Mouse (Mus musculus) lung, adult 2 months (tissue): ENCODE measurements at regions not wholly inside any gene's neighbourhood (a gene's known extent, or its start where the extent isn't known, plus 50 kb on each side); places are given as distances from the start of the nearest gene placed in this dataset.

Experiments used
- CTCF ChIP-seq: fragments of 200-500 bp; IDR thresholded peaks from 2 replicates; pipeline ENCODE4 v1.5.1; 2011; ENCODE audit warnings: mild to moderate bottlenecking, low read length, control low read depth; ENCODE audit not compliant: insufficient read depth
- POLR2A ChIP-seq: fragments of 200-500 bp; IDR thresholded peaks from 2 replicates; pipeline ENCODE4 v1.6.1; 2011; ENCODE audit warnings: low read depth, mild to moderate bottlenecking, control low read depth, low read length, borderline replicate concordance; ENCODE audit errors: extremely low read depth

DNA sequence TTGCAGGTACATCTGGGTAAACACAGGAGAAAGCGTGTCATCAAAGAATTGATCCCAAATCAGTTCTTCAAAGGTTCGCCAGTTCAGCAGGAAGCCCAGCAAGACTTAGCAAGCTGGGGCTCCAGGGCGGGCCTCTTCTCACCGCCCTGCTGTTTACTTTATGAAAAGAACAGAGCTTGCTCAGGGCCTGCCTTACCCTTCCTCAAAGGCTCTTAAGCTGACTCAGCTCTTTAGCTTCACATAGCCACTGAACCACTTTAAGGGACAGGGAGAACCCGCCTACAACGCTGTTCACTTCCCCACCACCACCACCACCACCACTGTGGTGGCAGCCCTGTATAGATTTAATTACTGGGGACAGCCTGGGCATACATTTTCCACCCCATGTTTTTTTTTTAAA, 148.5 kb downstream of the Clic5 start:
- TF ChIP-seq POLR2A (no peak), CTCF (no peak)
